Mouse (Mus musculus) cortical plate, adult 2 months (tissue): ENCODE measurements at regions not wholly inside any gene's neighbourhood (a gene's known extent, or its start where the extent isn't known, plus 50 kb on each side); places are given as distances from the start of the nearest gene placed in this dataset.

Experiments
- CTCF ChIP-seq: fragments of 200-500 bp; IDR thresholded peaks from 2 replicates; pipeline ENCODE4 v1.5.1; 2011; ENCODE audit warnings: mild to moderate bottlenecking, control low read depth, low read length; ENCODE audit not compliant: insufficient read depth; ENCODE audit errors: extremely low read depth
- POLR2A ChIP-seq: fragments of 200-500 bp; IDR thresholded peaks from 2 replicates; pipeline ENCODE4 v1.6.1; 2011; ENCODE audit warnings: mild to moderate bottlenecking, low read length, control low read depth; ENCODE audit not compliant: insufficient read depth; ENCODE audit errors: extremely low read depth

DNA sequence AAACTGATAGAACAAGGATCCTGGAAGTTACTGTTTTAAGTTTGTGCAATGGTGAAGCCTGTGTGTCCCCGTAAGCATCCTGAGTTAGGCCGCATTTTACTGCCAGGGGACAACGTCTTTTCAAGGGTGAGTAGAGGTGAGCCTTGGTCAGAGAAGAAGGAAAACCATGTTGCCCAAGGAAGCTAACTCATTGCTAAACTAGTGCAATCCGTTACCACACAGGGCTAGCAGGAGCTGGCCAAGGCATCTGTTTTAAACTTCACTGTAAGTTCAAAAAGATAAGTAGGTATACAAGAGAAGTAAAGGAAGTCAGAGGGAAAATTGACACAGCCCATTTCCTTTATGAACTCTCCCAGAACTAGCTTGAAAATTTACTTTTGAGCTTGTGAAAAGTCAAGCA, 328.7 kb downstream of the Gpd2 start:
- TF ChIP-seq POLR2A, result no peak
- TF ChIP-seq CTCF, result no peak
